Mouse (Mus musculus): ENCODE results near the gene Adcyap1r1.

DNA sequence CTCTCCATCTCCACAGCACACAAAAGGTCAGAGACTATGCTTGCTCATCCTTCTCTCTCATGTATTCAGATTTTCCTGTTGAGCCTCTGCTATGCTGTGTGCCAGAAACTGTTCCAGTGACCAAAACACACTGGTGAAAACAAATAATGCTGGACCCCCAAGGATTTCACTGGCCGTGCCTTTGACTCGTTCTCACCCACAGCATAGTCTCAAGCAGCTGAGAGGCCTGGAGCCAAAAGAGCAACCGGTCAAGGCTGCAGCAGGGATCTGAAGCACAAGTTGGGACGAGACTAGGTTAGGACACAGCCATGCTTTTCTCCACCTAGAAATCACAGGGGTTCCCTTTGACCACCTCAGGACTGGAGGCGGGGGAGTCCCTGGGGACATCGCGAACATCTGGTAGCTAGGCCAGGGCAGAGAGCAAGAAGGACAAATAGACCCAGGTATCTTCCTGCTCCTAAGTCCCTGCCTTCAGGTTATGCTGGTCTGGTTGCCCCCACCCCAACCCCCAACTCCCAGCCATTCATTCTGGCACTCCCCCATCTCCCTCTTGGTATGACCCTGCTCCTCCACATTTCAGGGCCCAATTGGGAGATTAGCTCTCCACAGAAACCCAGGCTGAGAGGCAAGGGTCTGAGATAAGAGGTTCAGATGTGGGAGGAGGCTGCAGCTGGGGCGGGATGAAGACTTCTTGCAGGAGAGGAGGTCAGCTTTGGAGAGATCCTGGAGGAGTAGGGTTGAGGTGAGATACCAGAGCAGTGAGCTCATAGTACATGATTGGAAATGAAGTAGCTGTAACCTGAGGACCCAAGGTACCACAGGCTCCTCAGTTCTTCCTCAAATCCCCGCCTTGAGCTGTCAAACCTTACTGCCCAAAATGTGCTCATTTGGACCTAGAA lies 48.1 kb upstream of the Adcyap1r1 start:
- no peak for TF ChIP-seq CTCF (conservative IDR thresholded peaks at IDR 0.05 in 1 of 2, IDR thresholded peaks at IDR 0.05 in 1 of 2; ENCODE audit: low read depth in 2 of 2, low read length in 2 of 2)
- no peak for TF ChIP-seq MAFK (IDR thresholded peaks at IDR 0.05; ENCODE audit: insufficient replicate concordance, low read length)
- TF ChIP-seq POLR2A (IDR thresholded peaks at IDR 0.05; ENCODE audit: low read depth, low read length), result no peak
- TF ChIP-seq JUN (IDR thresholded peaks at IDR 0.05; ENCODE audit: insufficient read depth, low read depth, low read length), result no peak
- TF ChIP-seq UBTF (IDR thresholded peaks at IDR 0.05; ENCODE audit: low read depth, low read length), result no peak
- no peak for TF ChIP-seq EP300 (IDR thresholded peaks at IDR 0.05; ENCODE audit: low read length)
- TF ChIP-seq CHD2 (IDR thresholded peaks at IDR 0.05; ENCODE audit: low read length), result no peak
- no peak for TF ChIP-seq ELF1 (IDR thresholded peaks at IDR 0.05; ENCODE audit: low read depth, low read length)
- TF ChIP-seq POLR2AphosphoS2 (IDR thresholded peaks at IDR 0.05; ENCODE audit: low read depth, low read length), result no peak
- no peak for TF ChIP-seq MYC (IDR thresholded peaks at IDR 0.05; ENCODE audit: low read depth, low read length)
- TF ChIP-seq TCF12 (IDR thresholded peaks at IDR 0.05; ENCODE audit: low read depth, low read length), result no peak
- no peak for TF ChIP-seq ZKSCAN1 (IDR thresholded peaks at IDR 0.05; ENCODE audit: borderline replicate concordance, low read depth, low read length)

Data from CH12.LX (cell line).